Mouse (Mus musculus) effector memory CD4-positive, alpha-beta T cell, adult 5 months (primary cell): ENCODE data around the gene Cdh7. TPM values are rescaled to one million over a fixed set of nuclear protein-coding genes. Genes with fewer than 3 reads are reported as not detected.

Experiments used
- polyA plus RNA-seq: library from polyadenylated mRNA; unstranded; fragments of 100-300 nt; shearing (Covaris generic); gene quantifications from one replicate; pipeline ENCODE4 v1.2.1, GENCODE M21; 2017

Cdh7 gene
- polyA plus RNA-seq = not detected

DNA sequence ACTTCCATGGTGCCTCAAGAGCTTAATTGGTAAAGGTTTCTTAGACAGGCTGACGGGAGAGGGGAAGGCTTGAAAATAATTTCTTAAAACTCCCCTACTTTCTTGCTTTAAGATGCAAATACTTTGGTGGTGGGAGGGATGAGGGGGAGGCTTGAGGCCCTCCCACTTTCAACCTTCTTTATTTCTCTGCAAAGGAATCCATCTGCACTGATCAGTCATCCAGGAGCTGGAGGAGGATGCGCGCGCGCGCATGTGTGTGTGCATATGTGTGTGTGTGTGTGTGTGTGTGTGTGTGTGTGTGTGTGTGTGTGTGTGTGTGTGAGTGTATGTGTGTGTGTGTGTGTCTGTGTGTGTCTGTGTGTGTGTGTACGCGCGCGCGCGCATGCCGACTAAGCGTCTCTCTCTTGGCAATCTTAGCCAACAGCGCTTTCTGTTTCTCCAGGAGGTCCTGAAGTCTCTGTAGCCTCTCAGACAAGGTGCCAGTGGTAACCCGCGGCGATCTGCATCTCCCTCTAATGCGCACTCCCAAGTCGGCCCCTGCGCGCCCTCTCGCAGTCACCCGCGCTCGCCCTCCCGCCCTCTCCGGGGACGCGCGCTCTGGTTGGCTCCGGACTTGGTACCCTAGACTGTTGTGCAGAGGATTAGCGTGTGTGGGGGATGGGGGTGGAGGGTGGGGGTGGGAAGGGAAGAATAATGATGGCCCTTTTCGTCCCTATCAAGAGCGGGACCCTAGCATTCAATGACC is at the start of gene Cdh7:
Gene Cdh7 (plus strand): TSS at position 368 of the 745 bp plus-strand sequence.

